Mouse (Mus musculus): ENCODE data around the gene Acss3.

Acss3 gene

GRCm38 (mm10) chr10:107021118-107021517 lies 102.3 kb downstream of the Acss3 start:
- DNase-seq (ENCODE audit: inconsistent age in 2 of 2, low spot score in 1 of 2): no peak

GRCm38 (mm10) chr10:107011142-107011541 lies 112.3 kb downstream of the Acss3 start:
- no peak for DNase-seq (ENCODE audit: inconsistent age in 2 of 2, low spot score in 1 of 2)

GRCm38 (mm10) chr10:106998052-106998625 lies 125.3 kb downstream of the Acss3 start:
- DNase-seq (ENCODE audit: inconsistent age in 2 of 2, low spot score in 1 of 2): no peak

- peak in 1 of 2 experiments; percentile 22 for DNase-seq (ENCODE audit: inconsistent age in 2 of 2, low spot score in 1 of 2)
These were observed 134.0 kb downstream of the Acss3 start for GRCm38 (mm10) chr10:106989478-106989877.

GRCm38 (mm10) chr10:106975193-106976141 lies 148.0 kb downstream of the Acss3 start:
- DNase-seq (ENCODE audit: inconsistent age in 2 of 2, low spot score in 1 of 2): peak in 1 of 2 experiments; percentile 47

GRCm38 (mm10) chr10:106959026-106959425 lies 164.4 kb downstream of the Acss3 start:
- no peak for DNase-seq (ENCODE audit: inconsistent age in 2 of 2, low spot score in 1 of 2)

GRCm38 (mm10) chr10:106941380-106941779 lies 182.1 kb downstream of the Acss3 start:
- no peak for DNase-seq (ENCODE audit: inconsistent age in 2 of 2, low spot score in 1 of 2)

GRCm38 (mm10) chr10:106939441-106939840 lies 184.0 kb downstream of the Acss3 start:
- no peak for DNase-seq (ENCODE audit: inconsistent age in 2 of 2, low spot score in 1 of 2)

- no peak for DNase-seq (ENCODE audit: inconsistent age in 2 of 2, low spot score in 1 of 2)
These were observed 184.6 kb downstream of the Acss3 start for GRCm38 (mm10) chr10:106938851-106939250.

GRCm38 (mm10) chr10:106936996-106937395 lies 186.5 kb downstream of the Acss3 start:
- DNase-seq (ENCODE audit: inconsistent age in 2 of 2, low spot score in 1 of 2): peak in 1 of 2 experiments; percentile 36

GRCm38 (mm10) chr10:106932571-106933073 lies 190.8 kb downstream of the Acss3 start:
- DNase-seq (ENCODE audit: inconsistent age in 2 of 2, low spot score in 1 of 2): peak in 1 of 2 experiments; percentile 64

- no peak for DNase-seq (ENCODE audit: inconsistent age in 2 of 2, low spot score in 1 of 2)
These were observed 194.7 kb downstream of the Acss3 start for GRCm38 (mm10) chr10:106928576-106929332.

- DNase-seq (ENCODE audit: inconsistent age in 2 of 2, low spot score in 1 of 2): no peak
These were observed 198.7 kb downstream of the Acss3 start for GRCm38 (mm10) chr10:106924798-106925197.

- no peak for DNase-seq (ENCODE audit: inconsistent age in 2 of 2, low spot score in 1 of 2)
These were observed 199.1 kb downstream of the Acss3 start for GRCm38 (mm10) chr10:106924334-106924733.

- DNase-seq (ENCODE audit: inconsistent age in 2 of 2, low spot score in 1 of 2): no peak
These were observed 208.6 kb downstream of the Acss3 start for GRCm38 (mm10) chr10:106914822-106915221.

GRCm38 (mm10) chr10:106914275-106914674 lies 209.2 kb downstream of the Acss3 start:
- DNase-seq (ENCODE audit: inconsistent age in 2 of 2, low spot score in 1 of 2): no peak

GRCm38 (mm10) chr10:106913032-106913431 lies 210.4 kb downstream of the Acss3 start:
- DNase-seq (ENCODE audit: inconsistent age in 2 of 2, low spot score in 1 of 2): no peak

GRCm38 (mm10) chr10:106910108-106910507 lies 213.4 kb downstream of the Acss3 start:
- DNase-seq (ENCODE audit: inconsistent age in 2 of 2, low spot score in 1 of 2): no peak

- DNase-seq (ENCODE audit: inconsistent age in 2 of 2, low spot score in 1 of 2): no peak
These were observed 227.1 kb downstream of the Acss3 start for GRCm38 (mm10) chr10:106896351-106896750.

Data from adrenal gland, adult (tissue).